Mouse (Mus musculus): ENCODE results near the gene Zfp628. TPM values are rescaled to one million over a fixed set of nuclear protein-coding genes. Genes with fewer than 3 reads are reported as not detected.
"Not testable (repeated sequence)": the region's sequence is repeated elsewhere in the genome, so short reads cannot be mapped to it uniquely, and the experiment has no call there.

Zfp628 gene
- polyA plus RNA-seq (2015; fragmentation: Nextera tagmentation; extraction: Ambion mirVana), result 4.6 and 4.8 TPM in 2 replicates

DNA sequence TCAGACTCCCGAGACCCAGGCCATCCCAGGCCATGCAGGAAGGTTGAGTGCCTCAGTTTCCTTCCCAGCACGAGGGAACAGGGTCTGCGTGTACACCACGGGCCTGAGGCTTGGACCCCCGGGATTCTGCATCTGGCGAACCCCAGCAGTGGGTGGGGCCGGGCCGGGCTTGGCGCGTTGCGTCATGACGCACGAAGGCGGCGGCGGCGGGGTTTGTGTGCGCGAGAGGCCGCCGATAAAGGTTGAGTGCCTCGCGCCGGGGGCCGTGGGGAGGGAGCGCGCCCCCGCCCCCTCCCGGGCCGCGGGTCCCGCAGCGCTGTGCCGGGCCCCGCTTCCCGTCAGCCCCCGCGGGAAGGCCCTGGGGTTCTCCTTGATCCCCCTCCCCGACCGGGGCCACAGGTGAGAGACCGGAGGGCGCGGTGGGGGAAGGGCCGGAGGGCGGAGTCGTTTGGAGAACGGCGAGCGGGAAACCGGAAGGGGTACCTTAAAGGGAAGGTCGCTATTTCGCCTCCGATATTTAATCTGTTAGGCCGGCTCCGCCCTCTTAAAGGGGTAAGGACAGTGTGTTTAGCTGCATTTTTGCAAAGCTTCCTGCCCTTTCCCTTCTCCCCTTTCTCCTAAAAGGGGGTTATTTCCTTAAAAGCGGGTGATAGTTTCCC lies at the start of gene Zfp628:
TSS of gene Zfp628 (plus strand) at position 211 of the 659 bp plus-strand sequence.
- Histone ChIP-seq H3K4me2 (peak within 1 kb of the TSS; percentile 67), H3K36me3 (peaks cover 27% of the 10 kb centered on the region), H3K9me3 (no peaks in the 10 kb centered on the region), H3K4me3 (peak within 1 kb of the TSS; percentile 61), H3K27ac (replicated peaks) (peak within 1 kb of the TSS; percentile 98), H3K9ac (peak within 1 kb of the TSS; percentile 89), H3K4me1 (replicated peaks) (peaks cover 30% of the 10 kb centered on the region), H3K27me3 (no peaks in the 10 kb centered on the region)
- peak; percentile 90 for ATAC-seq (ENCODE audit: low read depth)
- 2% methylated on average over 55 of the region's 56 CpGs for whole genome bisulfite sequencing

DNA sequence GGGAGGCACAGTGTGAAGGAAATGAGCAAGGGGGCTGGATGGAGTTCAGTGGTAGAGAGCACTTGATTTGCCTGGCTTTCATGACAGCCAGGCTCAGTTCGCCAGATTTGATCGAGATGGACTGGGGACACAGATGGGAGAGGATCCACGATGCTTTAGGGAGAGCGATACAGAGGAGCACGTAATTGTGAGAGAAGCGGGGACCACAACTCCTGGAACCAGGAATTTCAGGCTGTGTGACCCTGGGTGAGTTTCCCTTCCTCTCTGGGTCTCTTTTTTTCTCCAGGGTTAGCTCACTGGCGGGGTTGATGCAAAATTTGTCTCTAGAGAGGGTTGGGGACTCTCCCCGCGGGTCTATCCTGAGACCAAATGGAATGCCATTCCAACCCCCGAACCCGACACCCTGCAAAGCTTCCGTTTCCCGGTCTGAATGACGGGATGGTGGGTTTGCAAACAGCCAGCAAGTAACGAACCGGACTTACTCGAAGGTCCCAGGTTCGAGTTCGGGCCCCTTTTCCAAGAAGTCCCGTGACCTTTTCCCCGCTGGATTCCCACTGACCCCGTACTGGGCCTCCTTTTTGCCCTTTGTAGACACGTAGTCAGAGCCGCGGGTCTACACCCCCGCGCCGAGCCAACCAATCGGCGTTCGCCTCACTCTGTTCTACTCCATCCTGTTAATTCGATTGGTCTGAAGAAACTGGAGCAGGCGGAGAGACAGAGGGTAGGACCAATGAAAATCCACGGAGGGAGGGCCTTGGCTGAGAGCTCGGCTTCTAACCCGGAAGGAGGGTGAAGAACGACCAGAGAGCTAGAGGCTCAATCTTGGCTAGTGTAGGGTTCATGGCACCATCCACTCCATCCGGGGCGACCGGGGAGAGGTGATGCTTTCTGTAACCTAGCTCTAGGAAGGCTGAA lies 49.2 kb upstream of the Zfp628 start:
- Histone ChIP-seq H3K36me3 (no peaks in the 10 kb centered on the region), H3K27me3 (no peaks in the 10 kb centered on the region), H3K9me3 (no peaks in the 10 kb centered on the region), H3K4me3 (peak overlapping the region; percentile 56), H3K9ac (peak overlapping the region; percentile 78), H3K4me1 (replicated peaks) (peaks cover 15% of the 10 kb centered on the region), H3K27ac (replicated peaks) (peak overlapping the region; percentile 78), H3K4me2 (peak overlapping the region; percentile 66)
- ATAC-seq (ENCODE audit: low read depth), result peak; percentile 100
- WGBS, result 5% methylated on average over 40 of the region's 40 CpGs

DNA sequence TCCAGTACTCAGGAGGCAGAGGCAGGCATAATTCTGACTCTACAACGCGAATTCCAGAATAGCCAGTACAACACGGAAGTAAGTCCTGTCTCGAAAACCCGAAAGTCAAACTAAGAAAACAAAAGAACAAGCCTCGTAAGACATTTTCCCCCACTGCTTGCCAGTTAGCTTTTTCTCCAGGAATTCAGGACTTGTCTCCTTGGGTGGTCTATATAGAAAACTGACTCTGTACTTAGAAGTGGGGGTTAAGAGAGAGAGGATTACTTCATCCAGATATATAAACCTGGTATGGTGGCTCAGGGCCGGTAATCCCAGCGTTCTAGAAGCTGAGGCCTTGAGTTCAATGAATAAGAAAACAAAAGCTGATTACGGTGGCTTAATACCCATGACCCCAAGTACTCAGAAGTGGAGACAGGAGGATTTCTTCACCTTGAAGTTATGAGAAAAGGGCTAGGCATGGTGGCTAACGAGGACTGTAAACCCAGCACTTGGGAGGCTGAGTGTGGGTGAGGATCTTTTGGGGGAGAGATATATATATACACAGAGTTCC lies 48.3 kb upstream of the Zfp628 start:
- Histone ChIP-seq H3K4me3 (peak overlapping the region; percentile 56), H3K4me1 (replicated peaks) (peaks cover 15% of the 10 kb centered on the region), H3K27ac (replicated peaks) (peak overlapping the region; percentile 78), H3K36me3 (no peaks in the 10 kb centered on the region), H3K4me2 (peak overlapping the region; percentile 66), H3K27me3 (no peaks in the 10 kb centered on the region), H3K9me3 (no peaks in the 10 kb centered on the region), H3K9ac (peak overlapping the region; percentile 78)
- no peak for ATAC-seq (ENCODE audit: low read depth)
- WGBS, result 36% methylated on average over 10 of the region's 10 CpGs

DNA sequence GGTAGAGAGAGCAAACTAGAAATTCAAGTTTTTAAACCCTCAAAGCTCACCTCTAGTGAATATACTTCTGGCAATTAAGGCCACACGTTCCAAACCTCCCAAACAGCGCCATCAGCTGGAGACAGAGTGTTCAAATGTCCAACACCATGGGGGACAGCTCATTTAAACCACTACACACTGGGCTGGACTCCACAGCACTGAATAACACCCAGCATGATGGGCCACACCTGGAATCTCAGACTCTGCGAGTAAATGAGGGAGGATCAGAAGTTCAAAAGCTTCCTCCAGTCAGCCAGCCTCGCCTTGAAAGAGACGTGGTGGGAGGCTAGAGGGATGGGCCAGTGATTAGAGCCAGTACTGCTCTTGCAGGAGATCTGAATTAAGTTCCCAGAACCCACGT lies 44.9 kb upstream of the Zfp628 start, which contains the start of gene Isoc2b:
TSS of gene Isoc2b (minus strand) at position 126 of the 400 bp plus-strand sequence.
- no peaks in the 10 kb centered on the region for H3K27me3 ChIP-seq
- H3K9ac ChIP-seq, result no peak within 1 kb of the TSS
- no peak within 1 kb of the TSS for H3K27ac ChIP-seq (replicated peaks)
- no peak within 1 kb of the TSS for H3K4me3 ChIP-seq
- 58% methylated on average over 6 of the region's 6 CpGs for WGBS
- ATAC-seq (ENCODE audit: low read depth), result no peak
- H3K9me3 ChIP-seq, result no peaks in the 10 kb centered on the region
- H3K4me2 ChIP-seq, result no peak within 1 kb of the TSS
- no peaks in the 10 kb centered on the region for H3K36me3 ChIP-seq
- H3K4me1 ChIP-seq (replicated peaks), result peaks cover 15% of the 10 kb centered on the region

DNA sequence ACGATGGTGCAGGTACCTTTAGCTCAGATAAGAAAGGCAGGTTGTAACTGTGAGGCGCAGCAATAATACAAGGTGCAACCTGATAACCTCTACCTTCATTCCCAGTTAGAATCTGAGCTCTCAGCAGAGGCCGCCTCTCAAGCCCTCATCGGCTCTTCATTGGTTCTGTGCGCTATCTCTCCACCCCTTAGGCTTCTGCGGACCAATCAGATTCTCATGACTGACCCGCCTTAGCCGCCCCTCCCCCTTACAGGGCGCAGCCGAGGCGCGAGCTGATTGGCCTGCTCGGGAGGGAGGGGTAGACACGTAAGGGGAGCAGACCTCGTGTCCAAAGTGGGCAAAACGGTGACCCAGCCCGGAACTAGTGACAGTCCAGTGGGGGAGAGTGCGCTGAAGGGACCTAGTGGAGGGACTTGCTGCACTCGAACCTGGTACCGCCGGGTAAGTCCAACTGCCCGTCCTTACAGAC lies 38.2 kb upstream of the Zfp628 start, which contains the start of gene Isoc2a:
TSS of gene Isoc2a (plus strand) at position 401 of the 469 bp plus-strand sequence.
- H3K9me3 ChIP-seq, result 0 out of 2 replicates have a peak, but pooled peaks cover under 1% of the 10 kb centered on the region
- H3K27me3 ChIP-seq, result no peaks in the 10 kb centered on the region
- peak; percentile 100 for ATAC-seq (ENCODE audit: low read depth)
- no peaks in the 10 kb centered on the region for H3K36me3 ChIP-seq
- peak within 1 kb of the TSS; percentile 53 for H3K4me3 ChIP-seq
- WGBS, result under 1% methylated on average over 22 of the region's 22 CpGs
- H3K4me2 ChIP-seq, result peak within 1 kb of the TSS; percentile 78
- H3K9ac ChIP-seq, result peak within 1 kb of the TSS; percentile 71
- H3K4me1 ChIP-seq (replicated peaks), result peaks cover 15% of the 10 kb centered on the region
- H3K27ac ChIP-seq (replicated peaks), result peak within 1 kb of the TSS; percentile 67

DNA sequence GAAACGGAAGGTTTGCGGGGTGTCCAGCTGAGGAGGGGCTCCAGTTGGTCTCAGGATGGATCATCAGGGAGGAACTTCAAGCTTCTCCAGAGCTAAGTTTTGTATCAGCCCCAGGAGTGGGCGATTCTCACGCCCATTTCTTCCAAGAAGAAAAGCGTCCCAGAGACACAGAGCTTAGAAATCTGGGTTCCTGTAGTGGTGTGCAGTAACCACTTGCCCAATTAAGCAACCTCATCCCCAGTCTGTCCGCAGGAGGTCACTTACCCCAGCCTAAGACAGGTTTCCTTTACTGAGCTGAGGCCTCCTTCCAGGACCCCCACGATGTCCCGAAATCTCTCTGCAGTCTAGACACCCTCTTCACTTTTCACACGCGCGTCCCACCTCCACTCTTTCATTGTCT lies 37.8 kb upstream of the Zfp628 start:
- H3K4me1 ChIP-seq (replicated peaks), result peaks cover 15% of the 10 kb centered on the region
- 8% methylated on average over 11 of the region's 11 CpGs for WGBS
- peak overlapping the region; percentile 78 for H3K4me2 ChIP-seq
- H3K4me3 ChIP-seq, result peak overlapping the region; percentile 53
- peaks cover 5% of the 10 kb centered on the region; the same call in 1 of the 2 replicates for H3K9me3 ChIP-seq
- H3K27ac ChIP-seq (replicated peaks), result no peak overlapping the region
- peak; percentile 54 for ATAC-seq (ENCODE audit: low read depth)
- no peaks in the 10 kb centered on the region for H3K36me3 ChIP-seq
- peak overlapping the region; percentile 71 for H3K9ac ChIP-seq
- no peaks in the 10 kb centered on the region for H3K27me3 ChIP-seq

DNA sequence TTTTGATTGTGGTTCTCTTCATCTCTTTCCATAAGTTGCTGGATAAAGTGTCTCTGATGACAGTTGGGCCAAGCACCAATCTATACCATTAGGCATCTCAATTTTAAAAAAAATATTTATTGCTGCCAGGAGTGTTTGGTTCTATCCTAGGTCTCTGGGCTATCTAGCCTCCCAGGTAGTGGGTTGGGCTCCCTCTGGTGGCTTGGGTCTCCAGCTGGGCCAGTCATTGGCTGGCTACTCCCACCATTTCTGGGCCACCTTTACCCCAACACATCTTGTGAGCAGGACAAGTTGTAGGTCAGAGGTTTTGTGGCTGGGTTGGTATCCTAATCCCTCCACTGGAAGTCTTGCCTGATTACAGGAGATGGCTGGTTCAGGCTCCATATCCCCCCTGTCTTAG lies 36.8 kb upstream of the Zfp628 start:
- H3K4me1 ChIP-seq (replicated peaks), result peaks cover 15% of the 10 kb centered on the region
- no peak for ATAC-seq (ENCODE audit: low read depth)
- H3K4me2 ChIP-seq, result no peak overlapping the region
- H3K27me3 ChIP-seq, result no peaks in the 10 kb centered on the region
- no peak overlapping the region for H3K9ac ChIP-seq
- no peaks in the 10 kb centered on the region for H3K36me3 ChIP-seq
- H3K4me3 ChIP-seq, result no peak overlapping the region
- peaks cover 5% of the 10 kb centered on the region; the same call in 1 of the 2 replicates for H3K9me3 ChIP-seq
- H3K27ac ChIP-seq (replicated peaks), result no peak overlapping the region

DNA sequence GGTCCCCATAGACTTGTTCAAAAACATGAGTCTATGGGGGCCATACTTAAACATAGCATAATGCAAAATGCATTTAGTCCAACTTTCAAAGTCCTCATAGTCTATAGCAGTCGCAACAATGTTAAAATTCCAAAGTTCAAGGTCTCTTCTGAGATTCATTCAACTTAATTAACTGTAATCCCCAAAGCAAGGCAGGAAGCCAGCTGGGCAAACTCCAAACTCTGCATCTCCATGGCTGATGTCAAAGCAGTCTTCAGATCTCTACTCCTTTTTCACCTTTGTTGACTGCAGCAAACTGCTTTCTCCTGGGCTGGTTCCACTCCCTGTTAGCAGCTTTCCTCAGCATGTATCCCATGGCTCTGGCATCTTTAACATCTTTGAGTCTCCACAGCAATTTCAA lies 36.0 kb upstream of the Zfp628 start:
- H3K4me2 ChIP-seq; H3K9ac ChIP-seq; H3K36me3 ChIP-seq; ATAC-seq (ENCODE audit: low read depth); H3K27ac ChIP-seq (replicated peaks); H3K27me3 ChIP-seq; H3K4me3 ChIP-seq; H3K9me3 ChIP-seq: not testable (repeated sequence)
- WGBS, result 87% methylated on average over 1 of the region's 1 CpGs
- H3K4me1 ChIP-seq (replicated peaks), result peaks cover 15% of the 10 kb centered on the region

DNA sequence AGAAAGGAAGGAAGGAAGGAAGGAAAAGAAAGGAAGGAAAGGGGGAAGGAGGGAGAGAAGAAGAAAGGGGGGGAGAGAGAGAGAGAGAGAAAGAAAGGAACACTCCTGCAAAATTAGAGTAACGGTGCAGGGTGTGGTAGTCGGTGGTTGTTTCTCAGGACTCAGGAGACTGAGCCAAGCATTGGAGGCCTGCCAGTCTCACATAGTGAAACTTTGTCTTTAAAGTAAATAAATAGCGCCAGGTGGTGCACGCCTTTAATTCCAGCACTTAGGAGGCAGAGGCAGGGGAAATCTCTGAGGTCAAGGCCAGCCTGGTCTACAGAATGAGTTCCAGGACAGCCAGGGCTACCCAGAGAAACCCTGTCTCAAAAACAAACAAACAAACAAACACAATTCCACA lies 28.3 kb upstream of the Zfp628 start:
- Histone ChIP-seq H3K4me3 (no peak overlapping the region), H3K9me3 (peaks cover 5% of the 10 kb centered on the region; the same call in 1 of the 2 replicates), H3K27ac (replicated peaks) (no peak overlapping the region), H3K4me2 (no peak overlapping the region), H3K36me3 (no peaks in the 10 kb centered on the region), H3K9ac (no peak overlapping the region), H3K27me3 (no peaks in the 10 kb centered on the region), H3K4me1 (replicated peaks) (no peaks in the 10 kb centered on the region)
- 85% methylated on average over 4 of the region's 4 CpGs for WGBS
- ATAC-seq (ENCODE audit: low read depth), result no peak

DNA sequence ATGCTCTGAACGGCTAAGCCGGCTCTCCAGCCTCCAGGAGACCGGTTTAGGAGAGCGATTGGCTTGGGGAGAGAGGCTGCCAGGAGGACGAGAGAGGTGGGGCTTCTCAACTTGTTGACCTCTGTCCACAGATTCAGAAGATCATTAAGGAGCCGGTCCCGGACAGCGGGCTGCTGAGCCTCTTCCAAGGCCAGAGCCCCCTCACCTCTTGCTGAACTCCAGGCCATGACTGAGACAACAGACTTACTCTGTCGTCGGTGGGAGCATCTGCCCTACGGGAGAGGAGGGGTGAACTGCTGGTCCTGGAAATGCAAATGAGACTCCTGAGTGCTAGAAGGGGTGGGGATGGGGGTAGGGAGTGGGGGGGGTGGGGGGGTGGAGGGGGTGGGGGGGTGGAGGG lies 19.8 kb upstream of the Zfp628 start:
- no peak for ATAC-seq (ENCODE audit: low read depth)
- 0 out of 2 replicates have a peak, but pooled peaks cover 4% of the 10 kb centered on the region for H3K27me3 ChIP-seq
- H3K4me1 ChIP-seq (replicated peaks), result peaks cover 15% of the 10 kb centered on the region
- H3K27ac ChIP-seq (replicated peaks), result no peak overlapping the region
- no peak overlapping the region for H3K9ac ChIP-seq
- H3K9me3 ChIP-seq, result no peaks in the 10 kb centered on the region
- H3K4me3 ChIP-seq, result no peak overlapping the region
- 56% methylated on average over 11 of the region's 11 CpGs for whole genome bisulfite sequencing
- no peak overlapping the region for H3K4me2 ChIP-seq
- no peaks in the 10 kb centered on the region for H3K36me3 ChIP-seq

DNA sequence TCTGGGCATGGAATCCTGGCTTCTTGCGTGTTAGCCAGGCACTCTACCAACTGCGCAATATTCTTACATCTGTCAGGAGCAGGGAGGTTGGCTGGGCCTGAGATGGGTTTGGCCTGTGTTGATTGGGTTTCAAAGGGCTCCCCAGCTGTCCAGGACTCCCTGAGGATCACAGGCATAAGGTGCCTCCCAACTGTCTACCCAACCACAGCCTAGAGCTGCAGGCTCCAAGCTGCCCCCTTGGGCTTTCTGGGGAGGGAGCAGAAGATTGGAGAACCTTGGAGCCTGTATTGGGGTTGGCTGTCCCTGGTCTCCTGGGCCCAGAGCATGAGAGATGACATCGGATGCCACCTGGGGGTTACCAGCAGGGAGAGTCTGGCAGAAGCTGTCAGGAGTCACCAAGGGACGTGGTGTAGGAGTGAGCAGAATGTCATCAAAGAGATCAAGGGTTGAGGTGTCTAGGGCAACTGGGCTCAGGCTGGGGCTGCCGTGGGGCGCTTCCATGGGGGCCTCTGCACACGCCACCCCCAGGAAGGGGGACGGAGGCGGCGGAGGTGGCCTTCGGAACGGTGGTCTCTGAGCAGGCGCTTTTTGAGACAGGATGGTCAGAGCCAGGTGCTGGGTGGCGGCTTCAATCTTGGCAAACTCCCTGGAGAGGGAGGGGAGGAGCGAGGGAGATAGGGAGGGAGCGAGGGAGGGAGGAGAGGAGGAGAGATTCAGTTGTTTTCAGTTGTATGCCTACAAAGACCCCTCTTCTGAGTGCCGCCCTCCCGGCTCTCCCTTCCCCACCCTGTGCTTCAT lies 16.0 kb upstream of the Zfp628 start:
- H3K4me3 ChIP-seq, result peak overlapping the region; percentile 31
- H3K27ac ChIP-seq (replicated peaks), result peak overlapping the region; percentile 69
- H3K27me3 ChIP-seq, result peaks cover 4% of the 10 kb centered on the region; the same call in 1 of the 2 replicates
- 20% methylated on average over 18 of the region's 18 CpGs for WGBS
- peaks cover 22% of the 10 kb centered on the region for H3K4me1 ChIP-seq (replicated peaks)
- H3K4me2 ChIP-seq, result peak overlapping the region; percentile 58
- H3K9me3 ChIP-seq, result peaks cover 4% of the 10 kb centered on the region; the same call in 1 of the 2 replicates
- H3K9ac ChIP-seq, result peak overlapping the region; percentile 62
- ATAC-seq (ENCODE audit: low read depth), result peak; percentile 72
- no peaks in the 10 kb centered on the region for H3K36me3 ChIP-seq
